Mouse (Mus musculus) CD4-positive helper T cell, adult 2 months (primary cell): ENCODE measurements around the gene Fam185a.

Source experiments
- DNase-seq: peaks from one replicate; pipeline ENCODE4 v3.0.0-alpha.2; 2012; ENCODE audit warnings: low read depth, missing footprints, low spot score

Fam185a gene

GRCm38 (mm10) chr5:21426666-21427065, 1.9 kb downstream of the Fam185a start:
- DNase-seq: no peak

- peak; percentile 13 for DNase-seq
Observed at GRCm38 (mm10) chr5:21434148-21434929, 9.6 kb downstream of the Fam185a start.

- DNase-seq: no peak
Observed at GRCm38 (mm10) chr5:21436471-21436975, 11.8 kb downstream of the Fam185a start.

GRCm38 (mm10) chr5:21438428-21438827, 13.7 kb downstream of the Fam185a start:
- peak; percentile 39 for DNase-seq

GRCm38 (mm10) chr5:21439446-21440110, 14.8 kb downstream of the Fam185a start:
- DNase-seq: no peak

- no peak for DNase-seq
Observed at GRCm38 (mm10) chr5:21440833-21441530, 16.2 kb downstream of the Fam185a start.

- DNase-seq: no peak
Observed at GRCm38 (mm10) chr5:21467387-21467786, 42.6 kb downstream of the Fam185a start.

- DNase-seq: no peak
Observed at GRCm38 (mm10) chr5:21468100-21468499, 43.3 kb downstream of the Fam185a start.

- no peak for DNase-seq
Observed at GRCm38 (mm10) chr5:21478428-21478827, 53.7 kb downstream of the Fam185a start.

GRCm38 (mm10) chr5:21479746-21480145, 55.0 kb downstream of the Fam185a start:
- no peak for DNase-seq

GRCm38 (mm10) chr5:21481521-21481920, 56.8 kb downstream of the Fam185a start:
- no peak for DNase-seq

GRCm38 (mm10) chr5:21482446-21483222, 57.9 kb downstream of the Fam185a start:
- DNase-seq: no peak

GRCm38 (mm10) chr5:21483275-21483674, 58.5 kb downstream of the Fam185a start:
- DNase-seq: no peak

- DNase-seq: no peak
Observed at GRCm38 (mm10) chr5:21485197-21485829, 60.6 kb downstream of the Fam185a start.

GRCm38 (mm10) chr5:21486798-21487197, 62.0 kb downstream of the Fam185a start:
- no peak for DNase-seq

- no peak for DNase-seq
Observed at GRCm38 (mm10) chr5:21487306-21487705, 62.5 kb downstream of the Fam185a start.

- DNase-seq: no peak
Observed at GRCm38 (mm10) chr5:21487716-21488115, 63.0 kb downstream of the Fam185a start.

- no peak for DNase-seq
Observed at GRCm38 (mm10) chr5:21488506-21488905, 63.7 kb downstream of the Fam185a start.

GRCm38 (mm10) chr5:21489135-21489534, 64.4 kb downstream of the Fam185a start:
- no peak for DNase-seq

GRCm38 (mm10) chr5:21491469-21491868, 66.7 kb downstream of the Fam185a start:
- no peak for DNase-seq

- DNase-seq: no peak
Observed at GRCm38 (mm10) chr5:21492213-21492612, 67.5 kb downstream of the Fam185a start.
